Mouse (Mus musculus): ENCODE results near the gene Sclt1.

- TF ChIP-seq CTCF (IDR thresholded peaks at IDR 0.05; ENCODE audit: borderline replicate concordance, insufficient read depth, low read depth, low read length) (no peak), POLR2A (IDR thresholded peaks at IDR 0.05; ENCODE audit: borderline replicate concordance, insufficient read depth, low read length) (no peak)
These were observed 143.1 kb downstream of the Sclt1 start for GRCm38 (mm10) chr3:41599226-41599625.

Measured in cerebellum, adult 2 months (tissue).